Mouse (Mus musculus) small intestine, adult 2 months (tissue): ENCODE data around the gene Fto.

Experiments
- CTCF ChIP-seq: fragments of 200-500 bp; IDR thresholded peaks from 2 replicates; pipeline ENCODE4 v1.5.1; 2012; ENCODE audit warnings: low read depth, mild to moderate bottlenecking, control low read depth, inconsistent platforms, low read length, moderate library complexity, mixed read lengths; ENCODE audit not compliant: insufficient replicate concordance, insufficient read length; ENCODE audit errors: extremely low read depth
- POLR2A ChIP-seq: fragments of 200-500 bp; IDR thresholded peaks from 2 replicates; pipeline ENCODE4 v1.6.1; 2012; ENCODE audit warnings: low read depth, mild to moderate bottlenecking, control low read depth, inconsistent platforms, low read length, moderate library complexity

GRCm38 (mm10) chr8:91392261-91392660, 78.9 kb downstream of the Fto start:
- TF ChIP-seq CTCF (no peak), POLR2A (no peak)
